Mouse (Mus musculus): ENCODE results near the gene Ubc. TPM values are rescaled to one million over a fixed set of nuclear protein-coding genes. Genes with fewer than 3 reads are reported as not detected.
"Not testable (repeated sequence)": the region's sequence is repeated elsewhere in the genome, so short reads cannot be mapped to it uniquely, and the experiment has no call there.

Ubc gene
- 1,123 and 1,352 TPM in 2 replicates for polyA plus RNA-seq (2012; rRNA removed)

- DNase-seq = peak; percentile 97
- Histone ChIP-seq H3K36me3 (ENCODE audit: control insufficient read depth, insufficient read depth, low read length) (peaks cover 15% of the 10 kb centered on the region), H3K27me3 (replicated peaks; ENCODE audit: control insufficient read depth, insufficient read depth, low read length) (no peaks in the 10 kb centered on the region), H3K4me3 (ENCODE audit: insufficient read depth, low read depth, low read length) (peak within 1 kb of the TSS; percentile 98), H3K27ac (ENCODE audit: insufficient read depth, low read depth, low read length) (peak within 1 kb of the TSS; percentile 100), H3K4me1 (ENCODE audit: control insufficient read depth, insufficient read depth, low read length) (peaks cover 30% of the 10 kb centered on the region; the same call in 1 of the 2 replicates)
- WGBS = under 1% methylated on average over 69 of the region's 69 CpGs
- TF ChIP-seq CTCF (conservative IDR thresholded peaks at IDR 0.05; ENCODE audit: insufficient read depth, insufficient read length, low read depth, low read length) = no peak
- TF ChIP-seq POLR2A (IDR thresholded peaks at IDR 0.05; ENCODE audit: low read depth, low read length) = peak; percentile 99
Observed at GRCm38 (mm10) chr5:125389579-125390441, at the start of gene Ubc. Gene Ubc, minus strand, starts transcription at chr5:125390202.

- H3K27me3 ChIP-seq (replicated peaks; ENCODE audit: control insufficient read depth, insufficient read depth, low read length); DNase-seq; H3K27ac ChIP-seq (ENCODE audit: insufficient read depth, low read depth, low read length); H3K4me1 ChIP-seq (ENCODE audit: control insufficient read depth, insufficient read depth, low read length); H3K4me3 ChIP-seq (ENCODE audit: insufficient read depth, low read depth, low read length); H3K36me3 ChIP-seq (ENCODE audit: control insufficient read depth, insufficient read depth, low read length): not testable (repeated sequence)
- TF ChIP-seq CTCF (conservative IDR thresholded peaks at IDR 0.05; ENCODE audit: insufficient read depth, insufficient read length, low read depth, low read length) = peak; percentile 23; the same call in 1 of the 2 replicates
- 58% methylated on average over 15 of the region's 15 CpGs for WGBS
Observed at GRCm38 (mm10) chr5:125434347-125434746, 44.3 kb upstream of the Ubc start.

- H3K4me3 ChIP-seq (ENCODE audit: insufficient read depth, low read depth, low read length) = peak within 1 kb of the TSS; percentile 82
- 0 out of 2 replicates have a peak, but pooled peaks cover 8% of the 10 kb centered on the region for H3K4me1 ChIP-seq (ENCODE audit: control insufficient read depth, insufficient read depth, low read length)
- H3K27ac ChIP-seq (ENCODE audit: insufficient read depth, low read depth, low read length) = 0 out of 2 replicates have a peak within 1 kb of the TSS, but pooled peaks have one; percentile 3
- WGBS = 1% methylated on average over 46 of the region's 46 CpGs
- TF ChIP-seq POLR2A (IDR thresholded peaks at IDR 0.05; ENCODE audit: low read depth, low read length) (peak; percentile 55), CTCF (conservative IDR thresholded peaks at IDR 0.05; ENCODE audit: insufficient read depth, insufficient read length, low read depth, low read length) (no peak)
- H3K36me3 ChIP-seq (ENCODE audit: control insufficient read depth, insufficient read depth, low read length) = no peaks in the 10 kb centered on the region
- no peaks in the 10 kb centered on the region for H3K27me3 ChIP-seq (replicated peaks; ENCODE audit: control insufficient read depth, insufficient read depth, low read length)
- peak; percentile 96 for DNase-seq
Observed at GRCm38 (mm10) chr5:125433793-125434337, 43.9 kb upstream of the Ubc start, which contains the start of gene Dhx37. Gene Dhx37, minus strand, starts transcription at chr5:125434121.

GRCm38 (mm10) chr5:125432324-125432723 is 42.3 kb upstream of the Ubc start:
- H3K27ac ChIP-seq (ENCODE audit: insufficient read depth, low read depth, low read length); DNase-seq; H3K27me3 ChIP-seq (replicated peaks; ENCODE audit: control insufficient read depth, insufficient read depth, low read length); H3K4me3 ChIP-seq (ENCODE audit: insufficient read depth, low read depth, low read length); H3K4me1 ChIP-seq (ENCODE audit: control insufficient read depth, insufficient read depth, low read length); H3K36me3 ChIP-seq (ENCODE audit: control insufficient read depth, insufficient read depth, low read length): not testable (repeated sequence)
- WGBS = 96% methylated on average over 2 of the region's 2 CpGs

GRCm38 (mm10) chr5:125426343-125426742 is 36.3 kb upstream of the Ubc start:
- H3K36me3 ChIP-seq (ENCODE audit: control insufficient read depth, insufficient read depth, low read length) = no peaks in the 10 kb centered on the region
- DNase-seq = no peak
- H3K27ac ChIP-seq (ENCODE audit: insufficient read depth, low read depth, low read length) = no peak overlapping the region
- H3K27me3 ChIP-seq (replicated peaks; ENCODE audit: control insufficient read depth, insufficient read depth, low read length) = no peaks in the 10 kb centered on the region
- H3K4me3 ChIP-seq (ENCODE audit: insufficient read depth, low read depth, low read length) = no peak overlapping the region
- H3K4me1 ChIP-seq (ENCODE audit: control insufficient read depth, insufficient read depth, low read length) = no peaks in the 10 kb centered on the region
- TF ChIP-seq CTCF (conservative IDR thresholded peaks at IDR 0.05; ENCODE audit: insufficient read depth, insufficient read length, low read depth, low read length) = no peak
- TF ChIP-seq POLR2A (IDR thresholded peaks at IDR 0.05; ENCODE audit: low read depth, low read length) = no peak
- whole genome bisulfite sequencing = 90% methylated on average over 10 of the region's 10 CpGs

GRCm38 (mm10) chr5:125425698-125426276 is 35.8 kb upstream of the Ubc start:
- TF ChIP-seq CTCF (conservative IDR thresholded peaks at IDR 0.05; ENCODE audit: insufficient read depth, insufficient read length, low read depth, low read length) = no peak
- TF ChIP-seq POLR2A (IDR thresholded peaks at IDR 0.05; ENCODE audit: low read depth, low read length) = no peak
- whole genome bisulfite sequencing = 89% methylated on average over 10 of the region's 10 CpGs
- H3K4me3 ChIP-seq (ENCODE audit: insufficient read depth, low read depth, low read length) = no peak overlapping the region
- DNase-seq = no peak
- H3K36me3 ChIP-seq (ENCODE audit: control insufficient read depth, insufficient read depth, low read length) = no peaks in the 10 kb centered on the region
- no peaks in the 10 kb centered on the region for H3K27me3 ChIP-seq (replicated peaks; ENCODE audit: control insufficient read depth, insufficient read depth, low read length)
- H3K4me1 ChIP-seq (ENCODE audit: control insufficient read depth, insufficient read depth, low read length) = no peaks in the 10 kb centered on the region
- H3K27ac ChIP-seq (ENCODE audit: insufficient read depth, low read depth, low read length) = no peak overlapping the region

GRCm38 (mm10) chr5:125419124-125419523 is 29.1 kb upstream of the Ubc start:
- Histone ChIP-seq H3K4me3 (ENCODE audit: insufficient read depth, low read depth, low read length) (no peak overlapping the region), H3K27ac (ENCODE audit: insufficient read depth, low read depth, low read length) (no peak overlapping the region), H3K36me3 (ENCODE audit: control insufficient read depth, insufficient read depth, low read length) (no peaks in the 10 kb centered on the region; the same call in 1 of the 2 replicates), H3K27me3 (replicated peaks; ENCODE audit: control insufficient read depth, insufficient read depth, low read length) (no peaks in the 10 kb centered on the region), H3K4me1 (ENCODE audit: control insufficient read depth, insufficient read depth, low read length) (no peaks in the 10 kb centered on the region)
- DNase-seq = no peak
- TF ChIP-seq POLR2A (IDR thresholded peaks at IDR 0.05; ENCODE audit: low read depth, low read length) = no peak
- 54% methylated on average over 11 of the region's 11 CpGs for WGBS

Measured in kidney, adult 2 months (tissue).